Comparison of ENCODE assay signal across 12 mouse cellular contexts in the genomic region with DNA sequence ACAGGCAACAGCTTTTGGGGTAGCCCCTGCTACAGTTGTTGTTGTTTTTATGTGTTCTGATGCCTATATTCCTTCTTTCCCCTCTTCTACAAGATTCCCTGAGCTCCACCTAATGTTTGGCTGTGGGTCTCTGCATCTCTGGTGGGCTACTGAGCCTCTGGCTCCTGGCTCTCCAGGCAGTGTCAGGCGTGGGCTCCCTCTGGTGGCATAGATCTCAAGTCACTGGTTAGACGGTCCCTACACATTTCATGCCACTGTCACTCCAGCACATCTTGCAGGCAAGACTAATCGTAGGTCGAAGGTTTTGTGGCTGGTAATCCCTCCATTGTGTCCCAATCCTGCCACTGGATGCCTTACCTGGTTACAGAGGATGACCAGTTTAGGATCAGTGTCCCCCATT. TPM values are rescaled to one million over a fixed set of nuclear protein-coding genes. Genes with fewer than 3 reads are reported as not detected.
A peak's percentile ranks its signal among the peaks of the same experiment; 100 is the strongest.
DNase-seq lines count a peak whose midpoint lies in the region; ATAC-seq and TF ChIP-seq lines count a peak whose summit lies in the region.
"Had no signal": no experiment of that assay in that cellular context is flagged by ENCODE, and none has a peak within 500 bp of the region (broad histone marks: within the 10 kb centered on the region; RNA-seq: fewer than 3 reads in every experiment).

No protein-coding gene starts in this region.

- peak; percentile 57 for TF ChIP-seq CTCF in heart, adult 2 months (IDR thresholded peaks at IDR 0.05)
- no peak for TF ChIP-seq CTCF in lung, adult 2 months (IDR thresholded peaks at IDR 0.05; ENCODE audit: insufficient read depth, low read length)

- 37% methylated on average over 4 of the region's 4 CpGs for WGBS in heart, adult 2 months
- 29% methylated on average over 4 of the region's 4 CpGs for WGBS in heart, embryonic 12.5 days
- WGBS in lung, adult 2 months = 30% methylated on average over 4 of the region's 4 CpGs

- DNase-seq in heart, adult 2 months = no peak
- peak; percentile 33 for DNase-seq in lung, postnatal 10 days
- DNase-seq in lung, adult 2 months = no peak
- peak; percentile 27 for DNase-seq in T-cell, adult 2 months (ENCODE audit: low spot score)
- peak; percentile 52 for DNase-seq in testis, postnatal 10 days (ENCODE audit: low spot score)
- no peak for DNase-seq in ovary, adult 18-20 months (ENCODE audit: low spot score)
- DNase-seq in layer of hippocampus, postnatal 14 days (ENCODE audit: low spot score in 2 of 2) = no peak
- DNase-seq: cerebellum, adult 2 months had no signal

- no peaks in the 10 kb centered on the region for H3K36me3 ChIP-seq in heart, adult 2 months (ENCODE audit: control insufficient read depth, insufficient read depth, low read length)
- H3K36me3 ChIP-seq in heart, embryonic 12.5 days = no peaks in the 10 kb centered on the region

- no peaks in the 10 kb centered on the region for H3K79me2 ChIP-seq in heart, adult 2 months (replicated peaks; ENCODE audit: control insufficient read depth, insufficient read depth, low read length)

- TF ChIP-seq EP300 in heart, adult 2 months (IDR thresholded peaks at IDR 0.05; ENCODE audit: insufficient read depth, low read depth, low read length) = no peak

- no peak for ATAC-seq in heart, embryonic 12.5 days (ENCODE audit: insufficient number of reproducible peaks, low FRiP score)

- H3K27ac ChIP-seq in heart, adult 2 months = no peak overlapping the region
- no peak overlapping the region for H3K27ac ChIP-seq in heart, embryonic 12.5 days (ENCODE audit: poor library complexity, severe bottlenecking)

- no peak overlapping the region for H3K4me2 ChIP-seq in heart, embryonic 12.5 days

- H3K27me3 ChIP-seq in heart, adult 2 months (ENCODE audit: control insufficient read depth, insufficient read depth, low read length) = no peaks in the 10 kb centered on the region
- no peaks in the 10 kb centered on the region for H3K27me3 ChIP-seq in heart, embryonic 12.5 days (replicated peaks)

- H3K4me1 ChIP-seq in heart, adult 2 months (ENCODE audit: control insufficient read depth, insufficient read depth, low read length) = no peaks in the 10 kb centered on the region
- H3K4me1 ChIP-seq in heart, embryonic 12.5 days (replicated peaks) = 0 out of 2 replicates have a peak, but pooled peaks cover 2% of the 10 kb centered on the region
- H3K4me1 ChIP-seq in lung, adult 2 months (ENCODE audit: control insufficient read depth, insufficient read depth, low read length) = no peaks in the 10 kb centered on the region

- no peaks in the 10 kb centered on the region for H3K9me3 ChIP-seq in heart, embryonic 12.5 days (replicated peaks)

- H3K4me3 ChIP-seq in heart, adult 2 months = no peak overlapping the region
- H3K4me3 ChIP-seq in heart, embryonic 12.5 days = no peak overlapping the region
- no peak overlapping the region for H3K4me3 ChIP-seq in lung, adult 2 months (replicated peaks; ENCODE audit: extremely low read depth, low read depth, low read length)

- TF ChIP-seq POLR2A in heart, adult 2 months (IDR thresholded peaks at IDR 0.05; ENCODE audit: insufficient read depth, low read depth, low read length) = no peak
- no peak for TF ChIP-seq POLR2A in lung, adult 2 months (IDR thresholded peaks at IDR 0.05; ENCODE audit: borderline replicate concordance, extremely low read depth, low read depth, low read length)

- H3K9ac ChIP-seq in heart, adult 2 months (ENCODE audit: low read depth, low read length) = no peak overlapping the region
- H3K9ac ChIP-seq in heart, embryonic 12.5 days = no peak overlapping the region

- intact Hi-C loops in heart, adult 2 months (cut with DNase I) = no loop called here

RNA-seq across cellular contexts. Expression of a gene that starts 4.5 kb away (rescaled TPM):
- 10 to 100 TPM; 54.6 to 66.6 TPM for total RNA-seq in heart, adult 2 months (2021)
- 19.1 and 30.0 TPM in 2 replicates for polyA plus RNA-seq in heart, adult 2 months (2012; rRNA removed)
- 53.7 TPM in 2 replicates for polyA plus RNA-seq in heart, embryonic 12.5 days (2016; fragmentation: Nextera tagmentation; extraction: Ambion mirVana)
- polyA plus RNA-seq in lung, adult 2 months (2012; rRNA removed) = 1.9 and 3.1 TPM in 2 replicates
- total RNA-seq in layer of hippocampus, postnatal 14 days (2021) = 10 to 100 TPM; 24.2 to 25.9 TPM

RNA-seq across cellular contexts. Expression of a gene that starts 26.7 kb away (rescaled TPM):
- not detected for total RNA-seq in heart, adult 2 months (2021)
- polyA plus RNA-seq in heart, adult 2 months (2012; rRNA removed) = not detected in 2 replicates
- not detected in 2 replicates for polyA plus RNA-seq in heart, embryonic 12.5 days (2016; fragmentation: Nextera tagmentation; extraction: Ambion mirVana)
- polyA plus RNA-seq in lung, adult 2 months (2012; rRNA removed) = not detected in 2 replicates
- not detected for total RNA-seq in layer of hippocampus, postnatal 14 days (2021)
- polyA plus RNA-seq: cerebellum, adult 2 months; intestine, embryonic 14.5 days; limb, embryonic 14.5 days; stomach, embryonic 16.5 days had no signal

RNA-seq across cellular contexts. Expression of a gene that starts 52.7 kb away (rescaled TPM):
- total RNA-seq in heart, adult 2 months (2021) = under 1 TPM in 1 of 2 experiments, not detected in 1; 0.16 TPM
- polyA plus RNA-seq in heart, adult 2 months (2012; rRNA removed) = 0.23 and 0.47 TPM in 2 replicates
- 0.15 TPM in 1 of 2 replicates, not detected in the other for polyA plus RNA-seq in heart, embryonic 12.5 days (2016; fragmentation: Nextera tagmentation; extraction: Ambion mirVana)
- polyA plus RNA-seq in lung, adult 2 months (2012; rRNA removed) = 5.7 and 7.1 TPM in 2 replicates
- total RNA-seq in layer of hippocampus, postnatal 14 days (2021) = 1 to 10 TPM; 2.7 to 3.0 TPM
- polyA plus RNA-seq: intestine, embryonic 14.5 days had no signal

Comparison
In these comparisons a context has a peak if more than half of its experiments do, and no peak if none do; other contexts are left out.
1. DNase-seq: peak in lung, postnatal 10 days (single experiment), T-cell, adult 2 months (single experiment) and testis, postnatal 10 days (single experiment); none in heart, adult 2 months (0 of 2), lung, adult 2 months (single experiment), ovary, adult 18-20 months (single experiment) and layer of hippocampus, postnatal 14 days (0 of 2).